Mouse (Mus musculus): Measurements from ENCODE around the gene Mon2. TPM values are rescaled to one million over a fixed set of nuclear protein-coding genes. Genes with fewer than 3 reads are reported as not detected.
"Not testable (repeated sequence)": the region's sequence is repeated elsewhere in the genome, so short reads cannot be mapped to it uniquely, and the experiment has no call there.

Mon2 gene
- polyA plus RNA-seq, 1 experiment from 2014 or later, result 26.0 TPM

DNA sequence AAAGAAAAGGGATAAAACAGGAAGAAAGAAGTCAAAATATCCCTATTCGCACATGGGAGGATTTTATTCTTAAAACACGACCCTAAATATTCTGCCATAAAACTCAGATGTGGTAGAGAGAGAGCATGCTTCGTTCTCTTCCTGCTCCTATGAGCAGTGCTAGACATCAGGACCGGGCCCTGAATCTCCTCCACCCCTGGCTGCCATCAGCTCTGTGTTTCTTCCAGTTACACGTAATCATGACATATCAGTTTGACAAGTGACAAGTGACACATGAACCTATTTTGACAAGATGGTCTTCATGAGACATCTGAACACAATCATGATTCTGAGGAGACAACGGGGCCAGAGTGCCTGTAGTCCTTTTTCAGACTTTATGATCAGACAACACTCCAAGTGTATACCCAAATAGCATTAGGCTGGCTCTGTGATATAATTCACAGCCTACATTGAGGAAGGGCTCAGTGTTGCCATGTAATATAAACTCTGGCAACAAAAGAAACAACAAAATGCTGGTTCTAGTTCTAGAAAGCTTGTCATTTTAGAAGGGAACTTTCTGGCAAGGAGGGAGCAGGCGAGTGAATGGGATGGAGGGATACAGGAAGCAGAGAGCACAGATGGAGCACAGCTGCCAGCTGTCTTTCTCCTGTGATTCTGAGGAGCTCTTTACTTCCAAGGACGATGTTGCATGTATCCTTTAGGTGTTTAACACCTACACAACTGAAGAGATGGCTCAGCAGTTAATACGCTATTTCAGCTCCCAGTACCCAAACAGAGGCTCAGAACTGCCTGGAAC, 20.9 kb downstream of the Mon2 start:
- 86% methylated on average over 9 of the region's 9 CpGs for WGBS
- DNase-seq (ENCODE audit: low spot score), result no peak

DNA sequence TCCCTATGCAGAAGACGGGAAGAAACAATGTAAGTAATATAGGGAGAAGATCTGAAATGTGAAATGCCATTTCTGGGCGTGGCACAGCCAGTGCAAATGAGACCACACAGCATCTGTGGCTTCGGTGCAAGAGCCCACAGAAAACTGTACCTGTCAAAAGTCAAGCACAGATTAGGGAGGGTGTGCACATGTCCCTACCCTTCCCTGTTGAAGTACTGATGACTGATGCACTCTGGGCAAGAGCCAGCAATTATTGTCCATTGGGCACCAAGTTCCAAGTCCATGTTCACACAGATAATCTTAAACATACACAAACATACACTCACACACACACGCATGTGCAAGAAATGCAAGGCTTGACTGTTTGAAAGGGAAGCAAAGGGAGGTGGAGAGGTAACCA, 22.7 kb downstream of the Mon2 start:
- Histone ChIP-seq H3K4me1 (0 out of 2 replicates have a peak, but pooled peaks cover 3% of the 10 kb centered on the region), H3K4me3 (no peak overlapping the region), H3K27ac (replicated peaks) (no peak overlapping the region), H3K36me3 (replicated peaks) (peaks cover 27% of the 10 kb centered on the region), H3K9me3 (no peaks in the 10 kb centered on the region), H3K27me3 (replicated peaks; ENCODE audit: low read depth, poor library complexity, severe bottlenecking) (no peaks in the 10 kb centered on the region)
- no peak for DNase-seq (ENCODE audit: low spot score)
- WGBS, result 89% methylated on average over 4 of the region's 4 CpGs

More for the DNA sequence above, 20.9 kb downstream of the Mon2 start:
- Histone ChIP-seq H3K4me1 (0 out of 2 replicates have a peak, but pooled peaks cover 3% of the 10 kb centered on the region), H3K36me3 (replicated peaks) (peaks cover 18% of the 10 kb centered on the region), H3K9me3 (no peaks in the 10 kb centered on the region), H3K4me3 (no peak overlapping the region), H3K27ac (replicated peaks) (no peak overlapping the region), H3K27me3 (replicated peaks; ENCODE audit: low read depth, poor library complexity, severe bottlenecking) (no peaks in the 10 kb centered on the region)

DNA sequence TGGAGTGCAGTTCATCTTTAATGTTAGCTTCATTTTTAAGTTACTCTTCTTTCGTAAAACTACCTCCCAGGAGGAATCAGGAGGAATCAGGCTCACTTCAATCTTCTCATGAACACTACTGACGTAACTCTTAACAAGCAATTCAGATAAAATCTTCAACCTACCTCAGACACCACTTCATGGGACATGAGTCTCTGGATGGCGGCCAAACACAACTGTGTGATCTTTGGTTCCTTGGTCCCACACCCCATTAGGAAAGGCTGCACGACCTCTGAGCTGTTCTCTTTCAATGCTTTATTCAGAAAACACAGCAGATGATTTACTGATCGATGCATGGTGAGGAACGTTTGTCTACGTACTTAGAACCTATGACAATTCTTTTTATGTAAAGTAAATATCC, 24.3 kb downstream of the Mon2 start:
- no peak overlapping the region for H3K4me3 ChIP-seq
- peaks cover 27% of the 10 kb centered on the region for H3K36me3 ChIP-seq (replicated peaks)
- no peaks in the 10 kb centered on the region for H3K9me3 ChIP-seq
- no peak for DNase-seq (ENCODE audit: low spot score)
- H3K27ac ChIP-seq (replicated peaks), result no peak overlapping the region
- H3K27me3 ChIP-seq (replicated peaks; ENCODE audit: low read depth, poor library complexity, severe bottlenecking), result no peaks in the 10 kb centered on the region
- no peaks in the 10 kb centered on the region for H3K4me1 ChIP-seq
- WGBS, result 92% methylated on average over 7 of the region's 7 CpGs

DNA sequence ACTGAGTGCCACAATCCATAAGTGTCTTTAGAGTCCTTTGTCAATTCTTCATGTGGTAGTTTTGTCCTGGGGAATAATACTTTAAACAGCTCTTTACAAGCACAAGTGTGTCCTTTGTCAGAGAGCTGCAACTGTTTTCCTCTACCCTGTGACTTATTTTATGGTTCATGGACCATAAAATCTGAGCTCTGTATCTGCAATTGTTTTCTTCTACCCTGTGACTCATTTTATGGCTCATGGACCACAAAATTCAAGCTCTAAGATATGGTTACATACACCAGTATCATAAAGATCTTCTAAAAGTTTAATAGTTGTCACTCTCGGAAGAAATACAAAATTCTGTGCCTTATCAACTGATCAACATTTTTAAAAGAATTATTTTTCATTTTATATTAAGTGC, 27.6 kb downstream of the Mon2 start:
- H3K27ac ChIP-seq (replicated peaks), result no peak overlapping the region
- peaks cover 46% of the 10 kb centered on the region for H3K36me3 ChIP-seq (replicated peaks)
- no peaks in the 10 kb centered on the region for H3K9me3 ChIP-seq
- no peaks in the 10 kb centered on the region for H3K27me3 ChIP-seq (replicated peaks; ENCODE audit: low read depth, poor library complexity, severe bottlenecking)
- 96% methylated on average over 1 of the region's 1 CpGs for WGBS
- no peak for DNase-seq (ENCODE audit: low spot score)
- H3K4me3 ChIP-seq, result no peak overlapping the region
- H3K4me1 ChIP-seq, result no peaks in the 10 kb centered on the region

DNA sequence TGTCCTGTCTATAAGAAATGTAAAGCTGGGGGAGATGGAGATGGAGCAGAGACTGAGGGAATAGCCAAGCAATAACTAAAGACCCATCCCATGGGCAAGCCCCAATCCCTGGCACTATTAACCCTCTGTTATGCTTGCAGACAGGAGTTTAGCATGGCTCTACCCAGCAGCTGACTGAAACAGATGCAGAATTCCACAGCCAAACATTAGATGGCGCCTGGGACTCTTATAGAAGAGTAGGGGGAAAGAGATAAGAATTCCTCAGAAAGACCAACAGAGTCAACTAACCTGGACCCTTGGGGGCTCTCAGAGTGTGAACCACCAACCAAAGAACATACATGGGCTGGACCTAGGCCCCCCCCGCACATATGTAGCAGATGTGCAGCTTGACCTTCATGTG, 36.4 kb downstream of the Mon2 start:
- peaks cover 76% of the 10 kb centered on the region for H3K36me3 ChIP-seq (replicated peaks)
- DNase-seq (ENCODE audit: low spot score), result no peak
- no peaks in the 10 kb centered on the region for H3K27me3 ChIP-seq (replicated peaks; ENCODE audit: low read depth, poor library complexity, severe bottlenecking)
- WGBS, result 56% methylated on average over 2 of the region's 2 CpGs
- H3K4me3 ChIP-seq, result no peak overlapping the region
- H3K27ac ChIP-seq (replicated peaks), result no peak overlapping the region
- H3K9me3 ChIP-seq, result no peaks in the 10 kb centered on the region
- no peaks in the 10 kb centered on the region for H3K4me1 ChIP-seq

DNA sequence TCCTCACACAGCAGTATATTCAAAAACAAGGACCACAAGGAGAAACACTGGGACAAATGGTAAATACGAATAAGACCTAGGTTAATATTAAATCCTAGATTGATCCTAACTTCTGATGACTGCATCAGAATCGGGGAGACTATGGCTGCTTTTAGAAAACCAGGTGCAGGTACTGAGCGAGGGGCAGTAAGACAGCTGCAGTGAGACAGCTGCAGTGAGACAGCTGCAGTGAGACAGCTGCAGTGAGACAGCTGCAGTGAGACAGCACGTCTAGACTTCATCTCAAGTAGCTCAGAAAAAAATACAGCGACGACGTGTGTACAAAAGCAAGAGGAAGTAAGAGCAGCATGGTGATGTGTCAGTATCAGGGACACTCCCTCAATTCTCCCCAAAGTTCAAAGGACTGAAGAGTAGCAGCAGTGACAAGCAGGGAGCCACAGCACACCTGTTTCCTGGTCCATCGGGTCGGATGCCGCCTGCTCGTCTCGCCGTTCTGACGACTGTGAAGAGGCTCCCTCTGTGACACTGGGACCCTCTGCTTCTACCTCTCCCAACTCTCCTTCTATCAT, 44.1 kb downstream of the Mon2 start:
- Histone ChIP-seq H3K27me3 (replicated peaks; ENCODE audit: low read depth, poor library complexity, severe bottlenecking) (no peaks in the 10 kb centered on the region), H3K27ac (replicated peaks) (no peak overlapping the region), H3K4me1 (no peaks in the 10 kb centered on the region), H3K9me3 (no peaks in the 10 kb centered on the region), H3K4me3 (no peak overlapping the region), H3K36me3 (replicated peaks) (peaks cover 95% of the 10 kb centered on the region)
- WGBS, result 91% methylated on average over 14 of the region's 14 CpGs
- no peak for DNase-seq (ENCODE audit: low spot score)

DNA sequence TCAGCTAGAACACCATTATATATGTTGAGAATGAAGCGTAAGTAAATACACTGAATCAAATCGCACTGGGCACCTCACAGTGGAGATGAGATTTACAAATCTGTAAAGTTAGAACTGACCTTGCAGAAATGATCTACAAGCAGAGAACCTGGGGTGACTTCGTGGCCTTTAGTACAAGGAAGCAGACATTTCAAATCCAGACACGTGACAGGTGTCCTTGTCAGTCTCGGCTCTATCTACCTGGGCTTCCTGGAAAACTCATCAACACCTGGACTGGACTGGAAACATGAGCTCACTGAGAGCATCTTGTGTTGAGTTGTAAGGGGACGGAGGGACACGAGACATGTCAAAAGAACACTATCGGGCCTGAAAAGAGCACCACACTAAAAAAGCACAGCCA, 44.9 kb downstream of the Mon2 start:
- H3K9me3 ChIP-seq, result no peaks in the 10 kb centered on the region
- peaks cover 95% of the 10 kb centered on the region for H3K36me3 ChIP-seq (replicated peaks)
- DNase-seq (ENCODE audit: low spot score), result no peak
- no peak overlapping the region for H3K27ac ChIP-seq (replicated peaks)
- H3K4me1 ChIP-seq, result no peaks in the 10 kb centered on the region
- H3K4me3 ChIP-seq, result no peak overlapping the region
- 95% methylated on average over 8 of the region's 8 CpGs for WGBS
- H3K27me3 ChIP-seq (replicated peaks; ENCODE audit: low read depth, poor library complexity, severe bottlenecking), result no peaks in the 10 kb centered on the region

DNA sequence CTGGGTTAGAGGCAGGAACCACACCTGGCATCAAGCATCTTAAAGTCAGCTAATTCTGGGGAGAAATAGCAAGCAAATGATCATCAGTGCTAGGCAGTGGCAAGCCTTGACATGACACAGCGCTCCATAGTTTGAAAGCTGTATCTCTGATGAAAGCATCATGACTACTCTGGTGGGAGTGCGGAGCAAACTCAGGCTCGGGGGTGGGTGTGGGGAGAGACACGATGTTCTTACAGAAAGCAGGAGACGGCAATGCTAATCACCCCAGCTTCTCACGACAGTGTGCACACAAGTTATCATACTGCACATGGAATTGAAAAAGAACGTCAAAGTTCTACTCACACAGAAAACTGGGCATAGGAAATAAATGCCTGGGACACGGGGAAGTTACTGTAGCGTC, 45.7 kb downstream of the Mon2 start:
- 92% methylated on average over 9 of the region's 9 CpGs for WGBS
- Histone ChIP-seq H3K27me3 (replicated peaks; ENCODE audit: low read depth, poor library complexity, severe bottlenecking) (no peaks in the 10 kb centered on the region), H3K9me3 (no peaks in the 10 kb centered on the region), H3K27ac (replicated peaks) (no peak overlapping the region), H3K4me3 (no peak overlapping the region), H3K4me1 (no peaks in the 10 kb centered on the region), H3K36me3 (replicated peaks) (peaks cover 95% of the 10 kb centered on the region)
- no peak for DNase-seq (ENCODE audit: low spot score)

DNA sequence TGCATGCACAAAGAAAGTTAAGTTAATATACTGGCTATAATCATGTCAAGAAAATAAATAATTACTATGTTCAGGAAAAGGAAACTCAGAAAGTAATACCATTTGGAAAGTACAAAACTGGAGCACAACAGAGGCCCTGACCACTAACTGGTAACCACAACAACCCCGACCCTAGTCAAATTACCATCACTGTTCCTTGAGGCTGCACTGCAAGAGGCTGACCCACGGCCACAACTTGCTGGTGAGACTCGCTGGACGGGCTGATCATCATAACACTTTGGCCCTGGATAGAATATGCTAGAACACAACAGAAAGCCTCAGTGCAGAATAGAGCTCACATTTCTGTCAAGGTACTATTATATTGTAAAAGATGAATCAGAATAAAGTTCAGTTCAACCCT, 47.4 kb downstream of the Mon2 start:
- Histone ChIP-seq H3K4me3 (no peak overlapping the region), H3K27me3 (replicated peaks; ENCODE audit: low read depth, poor library complexity, severe bottlenecking) (no peaks in the 10 kb centered on the region), H3K36me3 (replicated peaks) (peaks cover 90% of the 10 kb centered on the region), H3K9me3 (no peaks in the 10 kb centered on the region), H3K4me1 (no peaks in the 10 kb centered on the region), H3K27ac (replicated peaks) (no peak overlapping the region)
- DNase-seq (ENCODE audit: low spot score), result no peak
- 86% methylated on average over 4 of the region's 4 CpGs for WGBS

DNA sequence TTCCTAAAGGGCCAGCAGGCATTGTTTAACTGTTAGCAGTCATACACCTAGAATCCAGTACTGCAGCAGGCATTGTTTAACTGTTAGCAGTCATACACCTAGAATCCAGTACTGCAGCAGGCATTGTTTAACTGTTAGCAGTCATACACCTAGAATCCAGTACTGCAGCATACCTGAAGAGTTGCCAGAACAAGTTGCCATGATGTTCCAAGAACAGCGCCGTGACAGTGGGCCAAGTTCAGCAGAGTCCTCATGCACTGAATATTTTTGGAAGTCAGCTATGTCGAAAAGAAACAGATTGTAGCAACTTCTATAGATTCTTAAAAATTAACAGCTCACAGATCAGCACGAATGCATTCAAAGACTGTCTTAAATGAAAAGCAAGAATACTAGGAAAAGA, 49.6 kb downstream of the Mon2 start:
- 94% methylated on average over 4 of the region's 4 CpGs for WGBS
- peaks cover 91% of the 10 kb centered on the region for H3K36me3 ChIP-seq (replicated peaks)

DNA sequence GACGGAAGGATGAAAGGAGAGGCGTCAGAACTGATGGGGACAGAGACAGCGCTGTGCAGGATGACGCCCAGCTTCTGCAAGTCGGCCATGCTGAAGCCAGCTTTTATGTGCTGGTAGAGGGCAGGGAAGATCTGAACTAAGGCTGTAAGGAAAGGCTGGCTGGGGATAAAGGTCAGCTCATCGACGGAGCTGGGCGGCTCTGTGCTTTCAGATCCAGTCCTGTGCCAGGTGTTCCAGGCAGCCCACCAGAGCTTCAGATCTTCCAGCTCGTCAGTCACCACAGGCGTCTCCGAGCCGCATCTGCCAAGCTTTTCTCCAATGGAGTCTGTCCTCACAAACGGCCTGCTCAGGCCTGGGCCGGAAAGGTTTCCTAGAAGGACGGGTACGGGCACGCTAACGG, 62.9 kb downstream of the Mon2 start:
- H3K27ac ChIP-seq (replicated peaks), result peak overlapping the region; percentile 22; the same call in 1 of the 2 replicates
- H3K36me3 ChIP-seq (replicated peaks), result peaks cover 84% of the 10 kb centered on the region
- no peaks in the 10 kb centered on the region for H3K27me3 ChIP-seq (replicated peaks; ENCODE audit: low read depth, poor library complexity, severe bottlenecking)
- DNase-seq (ENCODE audit: low spot score), result peak; percentile 63
- H3K9me3 ChIP-seq, result no peaks in the 10 kb centered on the region
- peaks cover 4% of the 10 kb centered on the region; the same call in 1 of the 2 replicates for H3K4me1 ChIP-seq
- 47% methylated on average over 18 of the region's 18 CpGs for WGBS
- H3K4me3 ChIP-seq, result no peak overlapping the region

More for the DNA sequence above, 49.6 kb downstream of the Mon2 start:
- not testable (repeated sequence) for H3K27me3 ChIP-seq (replicated peaks; ENCODE audit: low read depth, poor library complexity, severe bottlenecking); H3K9me3 ChIP-seq; DNase-seq (ENCODE audit: low spot score); H3K4me3 ChIP-seq; H3K27ac ChIP-seq (replicated peaks); H3K4me1 ChIP-seq

DNA sequence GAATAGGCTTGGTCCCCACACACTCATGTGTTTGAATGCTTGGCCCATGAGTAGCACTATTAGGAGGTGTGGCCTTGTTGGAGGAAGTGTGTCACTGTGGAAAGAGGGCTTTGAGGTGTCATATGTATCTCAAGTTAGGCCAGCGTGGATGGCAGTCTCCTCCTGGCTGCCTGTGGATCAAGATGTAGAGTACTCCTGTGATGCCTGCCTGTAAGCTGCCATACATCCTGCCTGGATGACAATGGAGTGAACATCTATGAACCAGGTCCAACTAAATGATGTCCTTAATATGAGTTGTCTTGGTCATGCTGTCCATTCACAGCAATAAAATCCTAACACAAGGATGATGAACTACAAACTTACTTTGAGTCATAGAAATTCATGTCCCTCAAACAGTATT, 64.9 kb downstream of the Mon2 start:
- peaks cover 4% of the 10 kb centered on the region; the same call in 1 of the 2 replicates for H3K4me1 ChIP-seq
- H3K36me3 ChIP-seq (replicated peaks), result peaks cover 88% of the 10 kb centered on the region
- no peak overlapping the region for H3K27ac ChIP-seq (replicated peaks)
- H3K4me3 ChIP-seq, result no peak overlapping the region
- no peak for DNase-seq (ENCODE audit: low spot score)
- no peaks in the 10 kb centered on the region for H3K27me3 ChIP-seq (replicated peaks; ENCODE audit: low read depth, poor library complexity, severe bottlenecking)
- no peaks in the 10 kb centered on the region for H3K9me3 ChIP-seq
- 84% methylated on average over 1 of the region's 1 CpGs for WGBS

Data from embryonic facial prominence, embryonic 10.5 days (tissue).